Mouse (Mus musculus) cerebellum, adult 9-11 months (tissue): ENCODE measurements around the gene Aebp2.
A peak's percentile ranks its signal among the peaks of the same experiment; 100 is the strongest.

ENCODE experiments used
- DNase-seq: peaks from one replicate; pipeline ENCODE4 v3.0.0; 2022

The Aebp2 gene

GRCm38 (mm10) chr6:140705132-140705531, 82.7 kb downstream of the Aebp2 start:
- DNase-seq = no peak

- DNase-seq = no peak
These were observed 83.6 kb downstream of the Aebp2 start for GRCm38 (mm10) chr6:140706056-140706455.

- no peak for DNase-seq
These were observed 85.6 kb downstream of the Aebp2 start for GRCm38 (mm10) chr6:140708059-140708458.

- DNase-seq = no peak
These were observed 87.1 kb downstream of the Aebp2 start for GRCm38 (mm10) chr6:140709415-140710107.

- peak; percentile 69 for DNase-seq
These were observed 90.3 kb downstream of the Aebp2 start for GRCm38 (mm10) chr6:140712754-140713153.

GRCm38 (mm10) chr6:140714905-140715365, 92.5 kb downstream of the Aebp2 start:
- DNase-seq = peak; percentile 74

GRCm38 (mm10) chr6:140722058-140722457, 99.6 kb downstream of the Aebp2 start:
- no peak for DNase-seq
